Mouse (Mus musculus): Measurements from ENCODE around the gene Epb41l5. TPM values are rescaled to one million over a fixed set of nuclear protein-coding genes. Genes with fewer than 3 reads are reported as not detected.

Epb41l5 gene
- polyA plus RNA-seq, 1 experiment from 2014 or later: 43.7 TPM

DNA sequence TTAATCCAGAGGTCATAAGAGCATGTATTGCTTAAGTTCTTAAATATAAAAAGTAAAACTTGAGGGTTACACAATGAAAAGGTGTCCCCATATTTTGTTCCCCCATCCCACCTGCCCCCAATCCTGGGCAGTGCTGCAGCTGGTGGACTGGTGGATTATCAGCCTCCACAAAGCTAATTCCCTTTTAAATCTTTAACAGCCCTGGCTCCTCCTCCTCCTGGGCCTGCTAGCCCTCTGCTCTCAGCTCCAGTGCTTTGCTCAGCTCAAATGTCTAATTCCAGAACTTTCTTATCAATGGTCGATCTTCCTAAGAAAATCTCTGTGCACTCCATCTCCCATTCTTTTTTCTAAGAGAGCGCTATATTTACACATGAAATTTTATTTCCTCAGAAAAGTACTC is 2.4 kb downstream of the Epb41l5 start:
- H3K9me3 ChIP-seq (ENCODE audit: control insufficient read depth, low read length): no peaks in the 10 kb centered on the region
- WGBS: 47% methylated on average over 2 of the region's 2 CpGs
- peaks cover 20% of the 10 kb centered on the region for H3K4me1 ChIP-seq (replicated peaks; ENCODE audit: control insufficient read depth, insufficient read depth, low read length)
- no peak overlapping the region for H3K9ac ChIP-seq (ENCODE audit: low read length)
- H3K36me3 ChIP-seq (ENCODE audit: control insufficient read depth, insufficient read depth, low read length): peaks cover 2% of the 10 kb centered on the region; the same call in 1 of the 2 replicates
- H3K27me3 ChIP-seq (ENCODE audit: control insufficient read depth, insufficient read depth, low read depth, low read length): no peaks in the 10 kb centered on the region
- 0 out of 2 replicates have a peak overlapping the region, but pooled peaks have one; percentile 9 for H3K4me3 ChIP-seq (ENCODE audit: low read length)
- H3K4me2 ChIP-seq (ENCODE audit: low read depth, low read length): peak overlapping the region; percentile 18; the same call in 1 of the 2 replicates
- ATAC-seq (ENCODE audit: low read depth): no peak
- H3K27ac ChIP-seq (ENCODE audit: low read length): no peak overlapping the region

GRCm38 (mm10) chr1:119642367-119642766 is 6.4 kb downstream of the Epb41l5 start:
- H3K9ac ChIP-seq (ENCODE audit: low read length): no peak overlapping the region
- H3K27ac ChIP-seq (ENCODE audit: low read length): no peak overlapping the region
- H3K9me3 ChIP-seq (ENCODE audit: control insufficient read depth, low read length): no peaks in the 10 kb centered on the region
- H3K4me3 ChIP-seq (ENCODE audit: low read length): no peak overlapping the region
- WGBS: 55% methylated on average over 12 of the region's 12 CpGs
- H3K4me2 ChIP-seq (ENCODE audit: low read depth, low read length): no peak overlapping the region
- no peaks in the 10 kb centered on the region for H3K27me3 ChIP-seq (ENCODE audit: control insufficient read depth, insufficient read depth, low read depth, low read length)
- peaks cover 2% of the 10 kb centered on the region; the same call in 1 of the 2 replicates for H3K36me3 ChIP-seq (ENCODE audit: control insufficient read depth, insufficient read depth, low read length)
- ATAC-seq (ENCODE audit: low read depth): peak; percentile 62; the same call in 1 of the 2 replicates
- H3K4me1 ChIP-seq (replicated peaks; ENCODE audit: control insufficient read depth, insufficient read depth, low read length): peaks cover 22% of the 10 kb centered on the region

DNA sequence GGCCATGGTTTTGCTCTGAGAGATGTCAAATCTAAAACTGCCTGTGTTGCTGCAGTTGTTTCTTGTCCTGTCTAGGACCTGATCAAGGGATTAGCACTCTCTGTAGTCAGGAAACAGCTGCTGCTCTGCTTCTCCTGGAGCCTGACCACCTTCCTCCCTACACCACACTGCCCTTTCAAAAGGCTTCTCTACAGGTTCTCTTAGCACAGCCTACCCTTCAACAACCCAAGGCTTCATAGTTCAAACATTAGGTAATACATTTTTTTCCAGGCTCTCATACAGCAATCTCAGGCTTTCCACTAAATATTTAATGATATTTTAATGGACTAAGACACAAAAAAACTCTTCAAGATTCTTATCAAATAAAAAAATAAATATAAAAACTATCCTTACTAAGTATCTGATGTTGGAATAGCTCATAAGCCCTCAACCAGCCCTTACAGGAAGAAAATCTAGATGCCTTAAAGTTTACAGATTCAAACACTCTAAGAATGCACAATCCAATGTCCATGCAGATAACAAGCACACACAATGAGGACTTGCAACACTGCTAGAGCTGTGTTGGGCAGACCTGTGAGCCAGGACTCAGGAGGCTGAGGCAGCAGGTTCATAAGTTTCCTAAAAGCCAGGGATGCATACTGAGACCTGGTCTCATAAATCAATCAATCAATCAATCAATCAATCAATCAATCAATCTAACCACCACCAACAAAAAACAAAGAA is 7.5 kb downstream of the Epb41l5 start:
- ATAC-seq (ENCODE audit: low read depth): peak; percentile 64

DNA sequence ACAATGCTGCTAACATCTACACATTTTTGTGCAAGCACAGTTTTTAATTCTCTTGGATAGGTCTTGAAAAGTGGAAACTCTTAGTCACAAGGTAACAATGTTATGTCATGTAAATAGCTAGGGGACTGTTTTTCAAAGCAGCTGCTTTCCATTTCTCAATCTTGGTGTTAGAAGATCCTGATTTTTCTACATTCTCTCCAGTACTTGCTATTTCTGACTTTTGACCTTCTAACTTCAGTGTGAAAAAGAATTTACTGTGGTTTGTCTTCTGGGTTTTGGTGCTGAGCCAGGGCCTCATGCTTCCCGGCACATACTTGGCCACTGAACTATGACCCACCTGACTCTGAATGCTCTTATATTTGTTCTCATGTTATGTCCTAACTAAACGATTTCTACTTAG is 8.8 kb downstream of the Epb41l5 start:
- Histone ChIP-seq H3K9ac (ENCODE audit: low read length) (no peak overlapping the region), H3K4me1 (replicated peaks; ENCODE audit: control insufficient read depth, insufficient read depth, low read length) (peaks cover 15% of the 10 kb centered on the region), H3K27ac (ENCODE audit: low read length) (no peak overlapping the region), H3K36me3 (ENCODE audit: control insufficient read depth, insufficient read depth, low read length) (peaks cover 5% of the 10 kb centered on the region; the same call in 1 of the 2 replicates), H3K27me3 (ENCODE audit: control insufficient read depth, insufficient read depth, low read depth, low read length) (no peaks in the 10 kb centered on the region), H3K9me3 (ENCODE audit: control insufficient read depth, low read length) (no peaks in the 10 kb centered on the region), H3K4me3 (ENCODE audit: low read length) (no peak overlapping the region), H3K4me2 (ENCODE audit: low read depth, low read length) (no peak overlapping the region)
- no peak for ATAC-seq (ENCODE audit: low read depth)
- 33% methylated on average over 2 of the region's 2 CpGs for WGBS

More for the DNA sequence above, 7.5 kb downstream of the Epb41l5 start:
- Histone ChIP-seq H3K27ac (ENCODE audit: low read length) (peak overlapping the region; percentile 59), H3K4me3 (ENCODE audit: low read length) (no peak overlapping the region), H3K4me2 (ENCODE audit: low read depth, low read length) (no peak overlapping the region), H3K4me1 (replicated peaks; ENCODE audit: control insufficient read depth, insufficient read depth, low read length) (peaks cover 16% of the 10 kb centered on the region), H3K36me3 (ENCODE audit: control insufficient read depth, insufficient read depth, low read length) (peaks cover 5% of the 10 kb centered on the region; the same call in 1 of the 2 replicates), H3K9me3 (ENCODE audit: control insufficient read depth, low read length) (no peaks in the 10 kb centered on the region), H3K9ac (ENCODE audit: low read length) (no peak overlapping the region), H3K27me3 (ENCODE audit: control insufficient read depth, insufficient read depth, low read depth, low read length) (no peaks in the 10 kb centered on the region)

- H3K27ac ChIP-seq (ENCODE audit: low read length): 0 out of 2 replicates have a peak overlapping the region, but pooled peaks have one; percentile 0
- no peaks in the 10 kb centered on the region for H3K9me3 ChIP-seq (ENCODE audit: control insufficient read depth, low read length)
- peaks cover 7% of the 10 kb centered on the region; the same call in 1 of the 2 replicates for H3K36me3 ChIP-seq (ENCODE audit: control insufficient read depth, insufficient read depth, low read length)
- H3K4me2 ChIP-seq (ENCODE audit: low read depth, low read length): no peak overlapping the region
- no peak overlapping the region for H3K4me3 ChIP-seq (ENCODE audit: low read length)
- no peaks in the 10 kb centered on the region for H3K27me3 ChIP-seq (ENCODE audit: control insufficient read depth, insufficient read depth, low read depth, low read length)
- no peak for ATAC-seq (ENCODE audit: low read depth)
- 0 out of 2 replicates have a peak, but pooled peaks cover 13% of the 10 kb centered on the region for H3K4me1 ChIP-seq (replicated peaks; ENCODE audit: control insufficient read depth, insufficient read depth, low read length)
- 65% methylated on average over 6 of the region's 6 CpGs for WGBS
- H3K9ac ChIP-seq (ENCODE audit: low read length): no peak overlapping the region
Measured at GRCm38 (mm10) chr1:119637188-119638023, 11.4 kb downstream of the Epb41l5 start.

DNA sequence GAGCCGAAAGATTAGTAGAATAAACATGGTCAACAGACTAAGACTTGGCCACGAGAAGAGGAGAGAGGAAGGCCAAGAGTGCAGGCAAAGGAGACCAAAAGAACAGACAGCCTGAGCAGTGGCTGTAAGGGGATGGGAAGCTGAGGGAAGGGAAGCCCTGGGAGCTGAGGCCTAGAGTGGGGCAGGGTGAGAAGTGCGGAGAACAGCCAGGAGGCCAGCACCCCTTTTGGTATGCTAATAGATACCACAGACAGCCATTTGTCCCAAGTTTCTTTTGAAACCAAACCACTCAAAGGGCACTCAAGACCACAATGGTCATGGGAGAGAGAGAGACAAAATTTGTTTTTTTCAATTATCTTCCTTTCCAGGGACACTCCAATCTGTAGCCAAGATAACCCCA is 14.1 kb downstream of the Epb41l5 start:
- Histone ChIP-seq H3K4me2 (ENCODE audit: low read depth, low read length) (no peak overlapping the region), H3K4me1 (replicated peaks; ENCODE audit: control insufficient read depth, insufficient read depth, low read length) (0 out of 2 replicates have a peak, but pooled peaks cover 5% of the 10 kb centered on the region), H3K27me3 (ENCODE audit: control insufficient read depth, insufficient read depth, low read depth, low read length) (no peaks in the 10 kb centered on the region), H3K9me3 (ENCODE audit: control insufficient read depth, low read length) (no peaks in the 10 kb centered on the region), H3K36me3 (ENCODE audit: control insufficient read depth, insufficient read depth, low read length) (peaks cover 5% of the 10 kb centered on the region; the same call in 1 of the 2 replicates), H3K27ac (ENCODE audit: low read length) (no peak overlapping the region), H3K4me3 (ENCODE audit: low read length) (no peak overlapping the region), H3K9ac (ENCODE audit: low read length) (no peak overlapping the region)
- no peak for ATAC-seq (ENCODE audit: low read depth)
- 59% methylated on average over 3 of the region's 3 CpGs for WGBS

DNA sequence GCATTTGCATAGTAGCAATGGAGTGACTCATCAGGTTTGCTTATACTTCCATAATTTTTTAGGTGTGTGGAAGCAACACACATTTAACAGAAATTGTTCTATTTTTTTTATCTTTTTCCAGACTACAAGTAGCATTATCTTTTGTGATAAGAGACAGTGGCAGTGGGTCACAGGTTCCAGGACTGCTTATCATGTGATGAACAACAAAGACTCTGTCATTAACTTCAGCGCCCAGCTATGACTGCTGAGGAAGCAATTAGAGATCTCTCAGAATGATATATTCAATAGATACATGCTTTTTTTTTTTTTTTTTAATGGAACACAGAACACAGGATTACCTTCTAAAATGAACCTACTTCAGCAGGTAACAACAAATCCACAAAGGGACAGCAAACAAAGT is 18.4 kb downstream of the Epb41l5 start:
- WGBS: 54% methylated on average over 1 of the region's 1 CpGs
- 0 out of 2 replicates have a peak, but pooled peaks cover under 1% of the 10 kb centered on the region for H3K4me1 ChIP-seq (replicated peaks; ENCODE audit: control insufficient read depth, insufficient read depth, low read length)
- no peak for ATAC-seq (ENCODE audit: low read depth)
- no peaks in the 10 kb centered on the region for H3K9me3 ChIP-seq (ENCODE audit: control insufficient read depth, low read length)
- no peak overlapping the region for H3K27ac ChIP-seq (ENCODE audit: low read length)
- H3K4me2 ChIP-seq (ENCODE audit: low read depth, low read length): no peak overlapping the region
- H3K36me3 ChIP-seq (ENCODE audit: control insufficient read depth, insufficient read depth, low read length): peaks cover 2% of the 10 kb centered on the region; the same call in 1 of the 2 replicates
- no peak overlapping the region for H3K4me3 ChIP-seq (ENCODE audit: low read length)
- no peaks in the 10 kb centered on the region for H3K27me3 ChIP-seq (ENCODE audit: control insufficient read depth, insufficient read depth, low read depth, low read length)
- H3K9ac ChIP-seq (ENCODE audit: low read length): no peak overlapping the region

DNA sequence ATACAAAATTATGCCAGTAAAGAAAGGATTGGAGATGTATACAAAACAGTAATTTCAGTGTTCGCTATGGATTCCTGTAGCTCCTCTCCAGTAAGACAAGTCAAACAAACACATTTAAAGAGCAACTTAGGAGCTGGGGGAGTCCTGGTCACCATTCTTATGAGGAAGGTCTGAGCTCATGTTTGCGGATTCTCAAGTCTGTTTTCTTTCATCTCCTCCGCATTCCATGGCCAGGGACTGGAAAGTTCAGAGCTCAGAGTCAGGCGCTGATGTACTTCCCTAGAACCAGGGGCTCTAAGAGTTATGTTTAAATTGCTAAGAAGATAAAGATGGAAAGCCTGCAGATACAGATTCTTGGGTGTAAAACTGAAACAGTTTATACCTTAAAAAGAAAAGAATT is 22.0 kb downstream of the Epb41l5 start:
- H3K4me3 ChIP-seq (ENCODE audit: low read length): no peak overlapping the region
- no peak overlapping the region for H3K27ac ChIP-seq (ENCODE audit: low read length)
- no peaks in the 10 kb centered on the region for H3K27me3 ChIP-seq (ENCODE audit: control insufficient read depth, insufficient read depth, low read depth, low read length)
- no peaks in the 10 kb centered on the region for H3K9me3 ChIP-seq (ENCODE audit: control insufficient read depth, low read length)
- no peak overlapping the region for H3K4me2 ChIP-seq (ENCODE audit: low read depth, low read length)
- WGBS: 46% methylated on average over 4 of the region's 4 CpGs
- no peaks in the 10 kb centered on the region for H3K36me3 ChIP-seq (ENCODE audit: control insufficient read depth, insufficient read depth, low read length)
- peaks cover 13% of the 10 kb centered on the region for H3K4me1 ChIP-seq (replicated peaks; ENCODE audit: control insufficient read depth, insufficient read depth, low read length)
- no peak for ATAC-seq (ENCODE audit: low read depth)
- no peak overlapping the region for H3K9ac ChIP-seq (ENCODE audit: low read length)

DNA sequence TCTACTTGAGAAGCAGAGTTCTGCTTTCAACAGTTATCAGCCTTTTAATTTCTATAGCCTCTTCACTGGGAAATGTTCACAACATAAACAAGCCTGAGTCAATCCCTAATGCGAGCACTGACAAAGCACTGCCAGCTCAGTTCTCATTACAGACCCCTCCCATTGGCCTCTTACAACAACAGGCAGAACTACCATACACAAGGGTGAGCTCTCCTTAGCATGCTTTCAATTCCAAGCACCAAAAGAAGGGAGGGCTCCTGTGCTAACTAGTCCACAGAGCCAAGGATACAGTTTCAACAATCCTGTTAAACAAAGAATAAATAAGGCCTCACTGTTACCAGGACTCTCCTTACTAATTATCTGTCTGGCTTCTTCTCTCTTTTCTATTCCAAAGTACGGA is 24.4 kb downstream of the Epb41l5 start:
- no peaks in the 10 kb centered on the region for H3K27me3 ChIP-seq (ENCODE audit: control insufficient read depth, insufficient read depth, low read depth, low read length)
- no peak overlapping the region for H3K9ac ChIP-seq (ENCODE audit: low read length)
- no peak overlapping the region for H3K4me3 ChIP-seq (ENCODE audit: low read length)
- no peaks in the 10 kb centered on the region for H3K9me3 ChIP-seq (ENCODE audit: control insufficient read depth, low read length)
- H3K4me1 ChIP-seq (replicated peaks; ENCODE audit: control insufficient read depth, insufficient read depth, low read length): peaks cover 13% of the 10 kb centered on the region
- peak; percentile 51; the same call in 1 of the 2 replicates for ATAC-seq (ENCODE audit: low read depth)
- H3K27ac ChIP-seq (ENCODE audit: low read length): peak overlapping the region; percentile 61
- no peak overlapping the region for H3K4me2 ChIP-seq (ENCODE audit: low read depth, low read length)
- WGBS: 36% methylated on average over 2 of the region's 2 CpGs
- H3K36me3 ChIP-seq (ENCODE audit: control insufficient read depth, insufficient read depth, low read length): no peaks in the 10 kb centered on the region

Measured in lung, embryonic 16.5 days (tissue).